Mouse (Mus musculus): ENCODE data around the gene Rbfox3. TPM values are rescaled to one million over a fixed set of nuclear protein-coding genes. Genes with fewer than 3 reads are reported as not detected.

Gene Rbfox3
- polyA plus RNA-seq, 1 experiment, result not detected

DNA sequence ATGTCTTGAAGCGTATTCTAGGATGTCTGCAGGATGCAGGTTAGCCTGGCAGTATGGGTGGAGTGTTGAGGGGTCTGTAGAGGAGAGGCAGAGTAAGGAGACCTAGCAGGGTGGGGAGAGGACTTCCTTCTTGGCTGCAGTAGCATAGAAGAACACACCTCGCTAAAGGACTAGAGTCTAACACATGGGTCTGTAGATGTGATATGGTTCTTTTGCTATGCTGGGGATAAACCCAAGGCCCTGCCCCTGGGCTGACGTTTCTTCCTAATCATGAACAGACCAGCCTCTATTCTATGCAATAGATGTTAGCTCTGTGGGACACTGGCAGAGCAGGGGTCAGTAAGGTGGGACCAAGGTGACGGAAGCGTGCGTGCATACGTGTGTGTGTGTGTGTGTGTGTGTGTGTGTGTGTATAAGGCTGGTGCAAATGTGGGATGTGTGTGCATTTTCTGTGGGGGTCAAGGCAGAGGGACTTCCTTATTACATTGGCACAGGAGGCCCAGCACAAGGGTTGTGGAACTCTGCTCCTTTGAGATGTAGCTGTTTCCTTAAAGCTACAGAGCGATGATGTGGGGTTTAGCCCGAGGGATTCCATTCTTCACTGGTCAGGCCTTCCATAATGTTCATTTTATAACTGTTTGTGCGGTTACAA is 441.8 kb downstream of the Rbfox3 start:
- TF ChIP-seq GATA1 (IDR thresholded peaks at IDR 0.05; ENCODE audit: low read length), result no peak

- TF ChIP-seq GATA1 (IDR thresholded peaks at IDR 0.05; ENCODE audit: low read length), result no peak
Observed at GRCm38 (mm10) chr11:118467441-118468035, 443.9 kb downstream of the Rbfox3 start.

GRCm38 (mm10) chr11:118460280-118460679 is 451.1 kb downstream of the Rbfox3 start:
- no peak for TF ChIP-seq GATA1 (IDR thresholded peaks at IDR 0.05; ENCODE audit: low read length)

DNA sequence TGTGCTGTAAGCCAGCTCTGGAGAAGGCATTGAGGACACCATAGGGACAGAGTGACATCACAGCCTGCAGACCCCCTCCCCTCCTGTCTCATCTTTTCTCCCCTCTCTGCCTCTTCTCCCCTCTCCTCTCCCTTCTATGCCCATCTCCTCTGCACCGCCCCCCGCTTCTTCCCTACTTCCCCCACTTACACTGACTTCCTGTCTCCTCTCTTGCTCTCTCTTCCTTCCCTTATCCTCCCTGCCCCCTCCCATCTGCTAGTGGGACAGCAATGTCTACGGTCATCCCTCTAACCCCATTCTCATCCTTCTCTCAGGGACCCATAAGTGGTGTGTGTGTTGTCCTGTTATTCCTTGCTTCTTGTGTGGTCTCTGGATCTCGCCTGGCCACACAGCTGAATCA is 451.9 kb downstream of the Rbfox3 start:
- TF ChIP-seq GATA1 (IDR thresholded peaks at IDR 0.05; ENCODE audit: low read length), result no peak

DNA sequence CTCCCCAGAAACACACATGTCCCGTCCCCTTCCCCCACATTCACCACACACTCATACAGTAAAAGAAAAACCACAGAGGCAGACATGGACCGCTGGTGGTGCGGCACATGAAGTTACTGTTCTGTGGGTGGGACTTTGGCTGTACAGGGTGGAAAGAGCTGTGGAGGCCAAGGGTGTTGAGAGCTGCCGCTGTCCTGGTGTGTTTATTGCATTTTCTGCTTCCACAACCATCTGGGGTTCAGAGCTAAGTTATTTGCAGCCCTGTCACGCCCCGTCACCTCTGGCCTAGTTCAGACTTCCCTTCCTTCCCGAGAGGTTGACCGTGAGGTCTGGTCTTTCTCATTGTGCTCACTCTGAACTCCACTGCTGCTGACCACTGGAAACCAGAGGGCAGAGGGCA is 452.3 kb downstream of the Rbfox3 start:
- no peak for TF ChIP-seq GATA1 (IDR thresholded peaks at IDR 0.05; ENCODE audit: low read length)

- TF ChIP-seq GATA1 (IDR thresholded peaks at IDR 0.05; ENCODE audit: low read length), result no peak
Observed at GRCm38 (mm10) chr11:118456937-118457336, 454.5 kb downstream of the Rbfox3 start.

DNA sequence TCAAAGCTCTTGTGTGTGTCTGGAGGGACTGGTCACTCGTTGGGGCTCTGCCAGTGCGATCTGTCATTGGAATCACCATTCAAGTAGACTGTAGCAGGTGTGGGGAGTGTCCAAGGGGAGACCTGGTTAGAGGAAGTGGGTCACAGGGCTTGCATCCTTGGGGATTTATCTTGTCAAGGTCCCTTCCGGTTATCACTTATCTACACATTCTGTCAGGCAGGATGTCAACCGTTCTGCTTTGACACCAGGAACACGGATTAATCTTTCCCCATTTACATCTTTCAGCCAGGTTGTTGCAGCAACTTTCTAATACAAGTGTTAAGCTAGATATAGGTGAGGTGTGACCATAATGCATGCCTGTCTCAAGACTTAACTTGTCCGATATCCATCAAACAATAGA is 455.6 kb downstream of the Rbfox3 start:
- TF ChIP-seq GATA1 (IDR thresholded peaks at IDR 0.05; ENCODE audit: low read length), result no peak

DNA sequence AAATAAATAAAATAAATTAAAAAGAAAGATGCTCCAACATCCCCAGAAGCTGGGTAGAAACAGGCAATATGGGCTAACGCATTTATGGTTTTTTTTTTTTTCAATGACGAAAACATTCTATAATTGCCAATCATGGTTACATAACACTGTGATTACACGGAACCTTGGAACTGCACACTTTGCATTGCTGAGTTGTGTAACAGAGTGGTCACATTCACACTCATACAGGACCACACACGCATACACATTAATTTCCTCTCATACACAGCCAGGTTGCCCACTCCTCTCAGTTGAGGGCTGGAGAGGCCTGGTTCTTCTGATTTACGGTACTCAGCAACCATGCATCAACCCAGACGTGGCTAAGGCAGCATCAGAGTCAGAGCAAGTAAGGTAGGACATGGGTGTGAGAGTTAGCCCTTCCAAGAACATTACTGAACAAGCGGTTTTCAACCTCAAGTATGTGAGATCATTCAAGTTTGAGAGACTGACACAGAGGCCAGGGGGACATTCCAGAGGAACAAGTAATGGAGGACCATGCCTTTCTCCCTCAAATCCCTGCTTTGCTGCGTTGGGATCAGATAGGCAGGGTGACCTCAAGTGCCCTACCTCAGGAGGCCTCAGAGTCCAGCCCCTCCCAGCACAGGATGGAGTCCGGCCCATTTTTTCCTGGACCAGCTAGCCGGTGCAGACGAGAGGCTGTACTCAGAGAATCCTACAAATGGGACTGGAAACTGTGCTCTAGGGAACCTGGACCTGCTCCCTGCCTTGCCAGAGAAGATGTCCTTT is 457.3 kb downstream of the Rbfox3 start:
- no peak for TF ChIP-seq GATA1 (IDR thresholded peaks at IDR 0.05; ENCODE audit: low read length)

DNA sequence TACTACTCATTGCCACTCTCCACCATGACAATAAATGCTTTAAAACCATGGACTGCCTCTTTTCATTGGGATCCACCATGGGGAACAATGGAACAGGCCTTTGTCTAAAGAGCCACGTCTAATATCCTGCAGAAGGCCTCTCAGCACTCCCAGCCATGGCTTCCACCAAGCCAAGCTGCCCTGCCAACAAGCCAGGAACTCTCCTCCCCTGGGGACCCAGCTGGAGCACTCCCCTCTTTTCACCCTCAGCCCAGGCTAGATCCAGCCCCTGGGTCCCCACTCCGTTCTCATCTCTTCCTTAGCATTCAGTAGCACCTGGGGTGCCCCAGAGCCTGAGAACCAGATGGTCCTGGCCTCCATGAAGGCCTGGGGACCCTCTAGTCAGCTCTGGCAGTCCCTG is 458.4 kb downstream of the Rbfox3 start:
- TF ChIP-seq GATA1 (IDR thresholded peaks at IDR 0.05; ENCODE audit: low read length), result no peak

- TF ChIP-seq GATA1 (IDR thresholded peaks at IDR 0.05; ENCODE audit: low read length), result no peak
Observed at GRCm38 (mm10) chr11:118451211-118451610, 460.2 kb downstream of the Rbfox3 start.

DNA sequence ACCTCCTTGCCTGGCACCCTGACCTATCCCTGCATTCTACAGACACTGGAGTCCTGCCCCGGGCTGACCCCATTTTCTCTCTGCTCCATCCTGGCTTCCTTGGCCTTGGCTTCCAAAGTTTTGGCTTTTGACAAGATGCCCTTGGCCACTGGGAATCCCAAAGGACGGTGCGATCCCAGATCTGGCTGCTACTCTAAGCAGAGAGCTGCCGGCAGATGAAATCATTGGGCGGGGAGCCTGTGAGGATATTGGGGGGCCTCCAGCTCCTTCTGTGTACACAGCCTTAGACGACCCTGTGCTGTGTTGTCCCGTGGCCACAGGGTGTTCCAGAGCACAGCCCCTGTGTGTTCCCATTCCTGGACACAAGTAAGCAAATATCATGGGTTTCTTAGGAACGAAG is 463.0 kb downstream of the Rbfox3 start:
- no peak for TF ChIP-seq GATA1 (IDR thresholded peaks at IDR 0.05; ENCODE audit: low read length)

- TF ChIP-seq GATA1 (IDR thresholded peaks at IDR 0.05; ENCODE audit: low read length), result no peak
Observed at GRCm38 (mm10) chr11:118447346-118447745, 464.1 kb downstream of the Rbfox3 start.

- TF ChIP-seq GATA1 (IDR thresholded peaks at IDR 0.05; ENCODE audit: low read length), result no peak
Observed at GRCm38 (mm10) chr11:118445843-118446242, 465.6 kb downstream of the Rbfox3 start.

GRCm38 (mm10) chr11:118443201-118443970 is 468.0 kb downstream of the Rbfox3 start:
- TF ChIP-seq GATA1 (IDR thresholded peaks at IDR 0.05; ENCODE audit: low read length), result no peak

GRCm38 (mm10) chr11:118442691-118443090 is 468.7 kb downstream of the Rbfox3 start:
- no peak for TF ChIP-seq GATA1 (IDR thresholded peaks at IDR 0.05; ENCODE audit: low read length)

Other genes with a start within 250 kb of the Rbfox3 start
- gene Enpp7, start 76.6 kb upstream of the Rbfox3 start, polyA plus RNA-seq (2012), result not detected in 2 replicates
- gene Cbx2, start 111.4 kb upstream of the Rbfox3 start, polyA plus RNA-seq (2012), result not detected in 2 replicates
- gene Cbx8, start 129.4 kb upstream of the Rbfox3 start, polyA plus RNA-seq (2012), result not detected in 2 replicates
- not detected in 2 replicates for gene Cbx4, start 174.6 kb upstream of the Rbfox3 start, polyA plus RNA-seq (2012)

All from G1E-ER4 (cell line).